Mouse (Mus musculus): ENCODE data around the gene Dmd. TPM values are rescaled to one million over a fixed set of nuclear protein-coding genes. Genes with fewer than 3 reads are reported as not detected.
A peak's percentile ranks its signal among the peaks of the same experiment; 100 is the strongest.

The Dmd gene
- total RNA-seq, 1 experiment, result 34.2 TPM

GRCm38 (mm10) chrX:84553441-84553840 lies 1604.8 kb downstream of the Dmd start:
- H3K9ac ChIP-seq (ENCODE audit: insufficient read depth, low read depth, low read length, poor library complexity, severe bottlenecking), result no peak overlapping the region
- TF ChIP-seq HCFC1 (IDR thresholded peaks at IDR 0.05; ENCODE audit: borderline replicate concordance, insufficient read depth, low read length) (no peak), MAFK (IDR thresholded peaks at IDR 0.05; ENCODE audit: insufficient read depth, low read depth, low read length) (no peak), CHD2 (IDR thresholded peaks at IDR 0.05; ENCODE audit: low read depth, low read length) (no peak), ZC3H11A (IDR thresholded peaks at IDR 0.05; ENCODE audit: borderline replicate concordance, low read depth, low read length) (no peak), ZNF384 (IDR thresholded peaks at IDR 0.05; ENCODE audit: low read depth, low read length) (no peak)

GRCm38 (mm10) chrX:84598476-84598875 lies 1649.8 kb downstream of the Dmd start:
- no peak for DNase-seq (ENCODE audit: low read depth, low spot score)
- no peak overlapping the region for H3K4me3 ChIP-seq (ENCODE audit: insufficient read depth in 1 of 2, low read depth in 1 of 2, low read length in 2 of 2, poor library complexity in 1 of 2, severe bottlenecking in 1 of 2)
- H3K36me3 ChIP-seq (ENCODE audit: control insufficient read depth, insufficient read depth, low read length, poor library complexity, severe bottlenecking), result no peaks in the 10 kb centered on the region
- no peaks in the 10 kb centered on the region for H3K4me1 ChIP-seq (ENCODE audit: control insufficient read depth in 2 of 2, insufficient read depth in 2 of 2, low read length in 2 of 2, poor library complexity in 1 of 2)
- TF ChIP-seq ZNF384 (IDR thresholded peaks at IDR 0.05; ENCODE audit: low read depth, low read length) (no peak), MAFK (IDR thresholded peaks at IDR 0.05; ENCODE audit: insufficient read depth, low read depth, low read length) (no peak), ZC3H11A (IDR thresholded peaks at IDR 0.05; ENCODE audit: borderline replicate concordance, low read depth, low read length) (no peak)
- in situ Hi-C loops (cut with MboI; ENCODE audit: low sequenced_read_pairs in 2 of 2, unreplicated experiment in 2 of 2), result no loop called here
- no peak overlapping the region for H3K27ac ChIP-seq (ENCODE audit: insufficient read depth, low read depth, low read length, poor library complexity, severe bottlenecking)
- H3K9ac ChIP-seq (ENCODE audit: insufficient read depth, low read depth, low read length, poor library complexity, severe bottlenecking), result no peak overlapping the region
- H3K9me3 ChIP-seq (ENCODE audit: control insufficient read depth, insufficient read depth, low read depth, low read length), result no peaks in the 10 kb centered on the region

More at GRCm38 (mm10) chrX:84553441-84553840, 1604.8 kb downstream of the Dmd start:
- H3K9me3 ChIP-seq (ENCODE audit: control insufficient read depth, insufficient read depth, low read depth, low read length), result no peaks in the 10 kb centered on the region
- H3K4me3 ChIP-seq (ENCODE audit: insufficient read depth in 1 of 2, low read depth in 1 of 2, low read length in 2 of 2, poor library complexity in 1 of 2, severe bottlenecking in 1 of 2), result no peak overlapping the region
- in situ Hi-C loops (cut with MboI; ENCODE audit: low sequenced_read_pairs in 2 of 2, unreplicated experiment in 2 of 2), result no loop called here
- H3K27ac ChIP-seq (ENCODE audit: insufficient read depth, low read depth, low read length, poor library complexity, severe bottlenecking), result no peak overlapping the region
- DNase-seq (ENCODE audit: low read depth, low spot score), result no peak
- H3K4me1 ChIP-seq (ENCODE audit: control insufficient read depth in 2 of 2, insufficient read depth in 2 of 2, low read length in 2 of 2, poor library complexity in 1 of 2), result no peaks in the 10 kb centered on the region
- no peaks in the 10 kb centered on the region for H3K36me3 ChIP-seq (ENCODE audit: control insufficient read depth, insufficient read depth, low read length, poor library complexity, severe bottlenecking)

GRCm38 (mm10) chrX:84640446-84640845 lies 1691.8 kb downstream of the Dmd start:
- Histone ChIP-seq H3K9me3 (ENCODE audit: control insufficient read depth, insufficient read depth, low read depth, low read length) (no peaks in the 10 kb centered on the region), H3K9ac (ENCODE audit: insufficient read depth, low read depth, low read length, poor library complexity, severe bottlenecking) (no peak overlapping the region), H3K27ac (ENCODE audit: insufficient read depth, low read depth, low read length, poor library complexity, severe bottlenecking) (no peak overlapping the region), H3K36me3 (ENCODE audit: control insufficient read depth, insufficient read depth, low read length, poor library complexity, severe bottlenecking) (no peaks in the 10 kb centered on the region), H3K4me3 (ENCODE audit: insufficient read depth in 1 of 2, low read depth in 1 of 2, low read length in 2 of 2, poor library complexity in 1 of 2, severe bottlenecking in 1 of 2) (no peak overlapping the region), H3K4me1 (ENCODE audit: control insufficient read depth in 2 of 2, insufficient read depth in 2 of 2, low read length in 2 of 2, poor library complexity in 1 of 2) (no peaks in the 10 kb centered on the region)
- DNase-seq (ENCODE audit: low read depth, low spot score), result no peak
- in situ Hi-C loops (cut with MboI; ENCODE audit: low sequenced_read_pairs in 2 of 2, unreplicated experiment in 2 of 2), result no loop called here
- TF ChIP-seq HCFC1 (IDR thresholded peaks at IDR 0.05; ENCODE audit: borderline replicate concordance, insufficient read depth, low read length) (no peak), ZNF384 (IDR thresholded peaks at IDR 0.05; ENCODE audit: low read depth, low read length) (no peak), ZC3H11A (IDR thresholded peaks at IDR 0.05; ENCODE audit: borderline replicate concordance, low read depth, low read length) (no peak), CHD2 (IDR thresholded peaks at IDR 0.05; ENCODE audit: low read depth, low read length) (no peak), MAFK (IDR thresholded peaks at IDR 0.05; ENCODE audit: insufficient read depth, low read depth, low read length) (no peak)

- no peak overlapping the region for H3K9ac ChIP-seq (ENCODE audit: insufficient read depth, low read depth, low read length, poor library complexity, severe bottlenecking)
- no peaks in the 10 kb centered on the region for H3K4me1 ChIP-seq (ENCODE audit: control insufficient read depth in 2 of 2, insufficient read depth in 2 of 2, low read length in 2 of 2, poor library complexity in 1 of 2)
- H3K4me3 ChIP-seq (ENCODE audit: insufficient read depth in 1 of 2, low read depth in 1 of 2, low read length in 2 of 2, poor library complexity in 1 of 2, severe bottlenecking in 1 of 2), result no peak overlapping the region
- no peak overlapping the region for H3K27ac ChIP-seq (ENCODE audit: insufficient read depth, low read depth, low read length, poor library complexity, severe bottlenecking)
- in situ Hi-C loops (cut with MboI; ENCODE audit: low sequenced_read_pairs in 2 of 2, unreplicated experiment in 2 of 2), result no loop called here
- H3K9me3 ChIP-seq (ENCODE audit: control insufficient read depth, insufficient read depth, low read depth, low read length), result no peaks in the 10 kb centered on the region
- H3K36me3 ChIP-seq (ENCODE audit: control insufficient read depth, insufficient read depth, low read length, poor library complexity, severe bottlenecking), result no peaks in the 10 kb centered on the region
- DNase-seq (ENCODE audit: low read depth, low spot score), result no peak
- TF ChIP-seq ZNF384 (IDR thresholded peaks at IDR 0.05; ENCODE audit: low read depth, low read length) (no peak), ZC3H11A (IDR thresholded peaks at IDR 0.05; ENCODE audit: borderline replicate concordance, low read depth, low read length) (no peak), CHD2 (IDR thresholded peaks at IDR 0.05; ENCODE audit: low read depth, low read length) (no peak)
Measured at GRCm38 (mm10) chrX:84747683-84748082, 1799.0 kb downstream of the Dmd start.

GRCm38 (mm10) chrX:84860012-84860647 lies 1911.5 kb downstream of the Dmd start:
- TF ChIP-seq ZC3H11A (IDR thresholded peaks at IDR 0.05; ENCODE audit: borderline replicate concordance, low read depth, low read length) (no peak), ZNF384 (IDR thresholded peaks at IDR 0.05; ENCODE audit: low read depth, low read length) (no peak), MAFK (IDR thresholded peaks at IDR 0.05; ENCODE audit: insufficient read depth, low read depth, low read length) (no peak)
- Histone ChIP-seq H3K4me1 (ENCODE audit: control insufficient read depth in 2 of 2, insufficient read depth in 2 of 2, low read length in 2 of 2, poor library complexity in 1 of 2) (no peaks in the 10 kb centered on the region), H3K36me3 (ENCODE audit: control insufficient read depth, insufficient read depth, low read length, poor library complexity, severe bottlenecking) (no peaks in the 10 kb centered on the region), H3K9me3 (ENCODE audit: control insufficient read depth, insufficient read depth, low read depth, low read length) (no peaks in the 10 kb centered on the region), H3K9ac (ENCODE audit: insufficient read depth, low read depth, low read length, poor library complexity, severe bottlenecking) (no peak overlapping the region), H3K4me3 (ENCODE audit: insufficient read depth in 1 of 2, low read depth in 1 of 2, low read length in 2 of 2, poor library complexity in 1 of 2, severe bottlenecking in 1 of 2) (no peak overlapping the region), H3K27ac (ENCODE audit: insufficient read depth, low read depth, low read length, poor library complexity, severe bottlenecking) (no peak overlapping the region)
- DNase-seq (ENCODE audit: low read depth, low spot score), result peak; percentile 3
- in situ Hi-C loops (cut with MboI; ENCODE audit: low sequenced_read_pairs in 2 of 2, unreplicated experiment in 2 of 2), result no loop called here
